Mouse (Mus musculus) lung, postnatal 0 days (tissue): ENCODE results near the gene B830017H08Rik. TPM values are rescaled to one million over a fixed set of nuclear protein-coding genes. Genes with fewer than 3 reads are reported as not detected.

ENCODE experiments used
- ATAC-seq: fragments of 200-750 bp; cut with Nextera tagmentation; 2 replicates; pipeline ENCODE4 v1.8.0; 2017; ENCODE audit warnings: moderate library complexity
- DNase-seq: peaks from one replicate; pipeline ENCODE4 v3.0.0-alpha.2; 2016; ENCODE audit warnings: low spot score
- H3K27ac ChIP-seq: fragments of 300-500 bp; sonication (generic); 2 replicates; pipeline ENCODE4 v1.5.1; 2014; ENCODE audit warnings: antibody characterized with exemption, mild to moderate bottlenecking, low read length, mixed read lengths
- H3K27me3 ChIP-seq: fragments of 300-500 bp; sonication (generic); replicated peaks from 2 replicates; pipeline ENCODE4 v1.6.1; 2014; ENCODE audit warnings: low read length, mixed read lengths; ENCODE audit not compliant: insufficient read depth
- H3K36me3 ChIP-seq: fragments of 300-500 bp; sonication (generic); 2 replicates; pipeline ENCODE4 v1.6.1; 2014; ENCODE audit warnings: low read length, mixed read lengths; ENCODE audit not compliant: insufficient read depth
- H3K4me1 ChIP-seq: fragments of 300-500 bp; sonication (generic); 2 replicates; pipeline ENCODE4 v1.6.1; 2014; ENCODE audit warnings: antibody characterized with exemption, low read depth, low read length, mixed read lengths; ENCODE audit not compliant: insufficient read depth
- H3K4me2 ChIP-seq: fragments of 300-500 bp; sonication (generic); replicated peaks from 2 replicates; pipeline ENCODE4 v1.6.1; 2014; ENCODE audit warnings: low read depth, mild to moderate bottlenecking, low read length, moderate library complexity, mixed read lengths
- H3K4me3 ChIP-seq: fragments of 300-500 bp; sonication (generic); 2 replicates; pipeline ENCODE4 v1.5.1; 2014; ENCODE audit warnings: low read depth, low read length
- H3K9ac ChIP-seq: fragments of 300-500 bp; sonication (generic); replicated peaks from 2 replicates; pipeline ENCODE4 v1.6.1; 2014; ENCODE audit warnings: low read depth, mild to moderate bottlenecking
- H3K9me3 ChIP-seq: fragments of 300-500 bp; sonication (generic); 2 replicates; pipeline ENCODE4 v1.6.1; 2016; ENCODE audit warnings: low read length, mixed read lengths
- CTCF ChIP-seq: IDR thresholded peaks from 2 replicates; pipeline ENCODE4 v1.5.1; 2016; ENCODE audit warnings: antibody characterized with exemption, mild to moderate bottlenecking
- EP300 ChIP-seq: IDR thresholded peaks from 2 replicates; pipeline ENCODE4 v1.6.1; 2016; ENCODE audit warnings: antibody characterized with exemption, mild to moderate bottlenecking, control low read depth
- WGBS: fragments of 180-500 bp; shearing (Covaris S2); extraction: QIAGEN DNeasy Blood & Tissue Kit; methylation state at CpG from one replicate; pipeline ENCODE4 v1.1.7; 2014; 5-methylcytosine and 5-hydroxymethylcytosine counted together
- polyA plus RNA-seq: library from polyadenylated mRNA; unstranded; fragments of >200 nt; fragmentation: Nextera tagmentation; extraction: Ambion mirVana; gene quantifications from 2 replicates; pipeline ENCODE4 v1.2.1, GENCODE M21; 2015

Gene B830017H08Rik
- polyA plus RNA-seq, 1 experiment from 2014 or later = not detected

- H3K9me3 ChIP-seq = no peaks in the 10 kb centered on the region
- 91% methylated on average over 7 of the region's 7 CpGs for WGBS
- no peak overlapping the region for H3K4me2 ChIP-seq
- ATAC-seq (no peak), DNase-seq (no peak)
- no peaks in the 10 kb centered on the region for H3K27me3 ChIP-seq
- peaks cover 47% of the 10 kb centered on the region; the same call in 1 of the 2 replicates for H3K36me3 ChIP-seq
- TF ChIP-seq EP300 = no peak
- TF ChIP-seq CTCF = no peak
- no peak overlapping the region for H3K27ac ChIP-seq
- H3K9ac ChIP-seq = no peak overlapping the region
- H3K4me1 ChIP-seq = no peaks in the 10 kb centered on the region
- no peak overlapping the region for H3K4me3 ChIP-seq
These were observed 9.5 kb downstream of the B830017H08Rik start for GRCm38 (mm10) chr16:17842437-17842836.

- ATAC-seq = no peak
- no peak overlapping the region for H3K9ac ChIP-seq
- TF ChIP-seq EP300 (no peak), CTCF (no peak)
- no peak overlapping the region for H3K4me3 ChIP-seq
- no peaks in the 10 kb centered on the region for H3K27me3 ChIP-seq
- 93% methylated on average over 10 of the region's 10 CpGs for WGBS
- H3K9me3 ChIP-seq = no peaks in the 10 kb centered on the region
- no peaks in the 10 kb centered on the region for H3K4me1 ChIP-seq
- H3K4me2 ChIP-seq = no peak overlapping the region
- peaks cover 56% of the 10 kb centered on the region; the same call in 1 of the 2 replicates for H3K36me3 ChIP-seq
- no peak overlapping the region for H3K27ac ChIP-seq
- no peak for DNase-seq
These were observed 10.9 kb downstream of the B830017H08Rik start for GRCm38 (mm10) chr16:17843701-17844365.

- Histone ChIP-seq H3K4me2 (no peak overlapping the region), H3K27ac (no peak overlapping the region), H3K9me3 (no peaks in the 10 kb centered on the region), H3K4me3 (no peak overlapping the region), H3K9ac (no peak overlapping the region), H3K27me3 (no peaks in the 10 kb centered on the region), H3K36me3 (peaks cover 55% of the 10 kb centered on the region), H3K4me1 (no peaks in the 10 kb centered on the region)
- WGBS = 95% methylated on average over 6 of the region's 6 CpGs
- DNase-seq (no peak), ATAC-seq (no peak)
- TF ChIP-seq EP300 (no peak), CTCF (no peak)
These were observed 15.5 kb downstream of the B830017H08Rik start for GRCm38 (mm10) chr16:17848431-17848830.

GRCm38 (mm10) chr16:17848928-17849327, 16.0 kb downstream of the B830017H08Rik start:
- Histone ChIP-seq H3K27me3 (no peaks in the 10 kb centered on the region), H3K9ac (no peak overlapping the region), H3K9me3 (no peaks in the 10 kb centered on the region), H3K4me3 (no peak overlapping the region), H3K27ac (no peak overlapping the region), H3K36me3 (peaks cover 52% of the 10 kb centered on the region), H3K4me2 (no peak overlapping the region), H3K4me1 (no peaks in the 10 kb centered on the region)
- WGBS = 10% methylated on average over 1 of the region's 1 CpGs
- DNase-seq = peak; percentile 61
- no peak for ATAC-seq
- TF ChIP-seq EP300 (no peak), CTCF (peak; percentile 82)

DNA sequence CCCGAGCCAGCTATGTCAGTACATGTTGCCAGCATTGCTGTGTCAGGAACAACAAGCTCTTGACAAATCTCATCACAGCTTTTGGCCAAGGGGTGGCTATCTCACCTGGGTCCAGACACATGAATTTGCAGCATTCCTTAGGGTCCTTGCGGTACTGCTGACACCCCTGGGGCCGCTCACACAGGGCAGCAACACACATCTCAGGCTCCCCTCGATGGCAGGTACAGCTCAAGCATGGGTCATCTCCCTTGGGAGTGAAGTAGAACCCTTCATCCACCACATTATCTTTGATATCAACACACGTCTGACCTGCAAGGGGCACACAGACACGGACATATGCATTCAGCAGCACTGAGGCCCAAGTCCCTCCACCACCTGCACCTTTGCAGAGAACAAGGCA, 16.6 kb downstream of the B830017H08Rik start:
- TF ChIP-seq CTCF (no peak), EP300 (no peak)
- no peak overlapping the region for H3K9ac ChIP-seq
- no peak overlapping the region for H3K4me2 ChIP-seq
- H3K4me3 ChIP-seq = no peak overlapping the region
- ATAC-seq (no peak), DNase-seq (no peak)
- H3K36me3 ChIP-seq = peaks cover 51% of the 10 kb centered on the region
- H3K9me3 ChIP-seq = no peaks in the 10 kb centered on the region
- no peaks in the 10 kb centered on the region for H3K4me1 ChIP-seq
- H3K27me3 ChIP-seq = no peaks in the 10 kb centered on the region
- 82% methylated on average over 6 of the region's 6 CpGs for WGBS
- no peak overlapping the region for H3K27ac ChIP-seq

GRCm38 (mm10) chr16:17851331-17851730, 18.4 kb downstream of the B830017H08Rik start:
- H3K9me3 ChIP-seq = no peaks in the 10 kb centered on the region
- TF ChIP-seq EP300 (no peak), CTCF (no peak)
- no peak for ATAC-seq
- no peaks in the 10 kb centered on the region for H3K27me3 ChIP-seq
- DNase-seq = no peak
- H3K27ac ChIP-seq = no peak overlapping the region
- H3K4me1 ChIP-seq = no peaks in the 10 kb centered on the region
- H3K4me3 ChIP-seq = no peak overlapping the region
- no peak overlapping the region for H3K4me2 ChIP-seq
- H3K9ac ChIP-seq = no peak overlapping the region
- H3K36me3 ChIP-seq = peaks cover 49% of the 10 kb centered on the region
- WGBS = 97% methylated on average over 5 of the region's 5 CpGs
